Mouse (Mus musculus): ENCODE results near the gene Rpl5.

DNA sequence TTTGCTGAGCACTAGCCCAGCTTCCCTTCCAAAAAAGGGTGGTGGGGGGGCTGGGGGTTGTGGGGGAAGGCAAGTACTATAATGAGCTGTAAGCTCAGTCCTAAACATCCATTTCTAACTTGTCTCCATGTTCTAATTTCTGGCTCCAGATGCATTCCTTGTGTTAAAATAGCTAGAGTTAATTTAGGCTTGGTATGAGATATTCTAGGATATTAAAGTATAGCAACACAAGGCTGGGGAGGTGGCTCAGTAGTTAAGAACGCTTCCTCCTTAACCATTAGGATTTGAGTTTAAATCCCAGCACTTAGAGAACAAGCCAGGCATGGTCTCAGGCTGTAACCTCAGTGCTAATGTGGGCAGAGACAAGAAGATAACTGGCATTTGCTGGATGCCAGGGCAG, 4.0 kb upstream of the Rpl5 start:
- TF ChIP-seq CTCF (IDR thresholded peaks at IDR 0.05; ENCODE audit: low read depth, low read length) (no peak), TAL1 (conservative IDR thresholded peaks at IDR 0.05; ENCODE audit: low read depth, low read length) (no peak), GATA1 (IDR thresholded peaks at IDR 0.05; ENCODE audit: borderline replicate concordance, low read length) (no peak), POLR2AphosphoS5 (IDR thresholded peaks at IDR 0.05; ENCODE audit: insufficient replicate concordance, low read depth, low read length) (no peak)

All from G1E (cell line).